Mouse (Mus musculus) cerebellum, adult 2 months (tissue): ENCODE results near the gene Map3k6. TPM values are rescaled to one million over a fixed set of nuclear protein-coding genes. Genes with fewer than 3 reads are reported as not detected.

Experiments used
- DNase-seq, 2 experiments: peaks; one replicate each; pipeline ENCODE4 v3.0.0; 2021
- H3K27ac ChIP-seq: fragments of 200-500 bp; 2 replicates; pipeline ENCODE4 v1.5.1; 2012; ENCODE audit warnings: low read length, control low read depth, inconsistent platforms; ENCODE audit not compliant: insufficient read depth
- H3K27me3 ChIP-seq: fragments of 200-500 bp; 2 replicates; pipeline ENCODE4 v1.6.1; 2012; ENCODE audit warnings: inconsistent platforms, mild to moderate bottlenecking, low read length, moderate library complexity; ENCODE audit not compliant: control insufficient read depth, insufficient read depth
- H3K4me1 ChIP-seq: fragments of 200-500 bp; 2 replicates; pipeline ENCODE4 v1.6.1; 2011; ENCODE audit warnings: low read length; ENCODE audit not compliant: control insufficient read depth, insufficient read depth
- H3K4me3 ChIP-seq: fragments of 200-500 bp; replicated peaks from 2 replicates; pipeline ENCODE3; 2011; ENCODE audit warnings: mild to moderate bottlenecking, low read depth, low read length, control low read depth; ENCODE audit not compliant: insufficient read depth
- CTCF ChIP-seq: fragments of 200-500 bp; IDR thresholded peaks from 2 replicates; pipeline ENCODE4 v1.5.1; 2011; ENCODE audit warnings: low read depth, mild to moderate bottlenecking, control low read depth, low read length, moderate library complexity, borderline replicate concordance; ENCODE audit not compliant: insufficient read depth
- POLR2A ChIP-seq: fragments of 200-500 bp; IDR thresholded peaks from 2 replicates; pipeline ENCODE4 v1.6.1; 2011; ENCODE audit warnings: low read length, control low read depth, borderline replicate concordance; ENCODE audit not compliant: insufficient read depth
- whole genome bisulfite sequencing: fragments of 180-500 bp; shearing (Covaris S2); methylation state at CpG from one replicate; pipeline ENCODE4 v1.1.7; 2018; 5-methylcytosine and 5-hydroxymethylcytosine counted together
- polyA plus RNA-seq: library from polyadenylated mRNA; depleted of rRNA; stranded (reverse); fragments of >200 nt; gene quantifications from 2 replicates; pipeline ENCODE4 v1.2.3, GENCODE M21; 2012

Gene Map3k6
- polyA plus RNA-seq, 1 experiment: 4.0 TPM

DNA sequence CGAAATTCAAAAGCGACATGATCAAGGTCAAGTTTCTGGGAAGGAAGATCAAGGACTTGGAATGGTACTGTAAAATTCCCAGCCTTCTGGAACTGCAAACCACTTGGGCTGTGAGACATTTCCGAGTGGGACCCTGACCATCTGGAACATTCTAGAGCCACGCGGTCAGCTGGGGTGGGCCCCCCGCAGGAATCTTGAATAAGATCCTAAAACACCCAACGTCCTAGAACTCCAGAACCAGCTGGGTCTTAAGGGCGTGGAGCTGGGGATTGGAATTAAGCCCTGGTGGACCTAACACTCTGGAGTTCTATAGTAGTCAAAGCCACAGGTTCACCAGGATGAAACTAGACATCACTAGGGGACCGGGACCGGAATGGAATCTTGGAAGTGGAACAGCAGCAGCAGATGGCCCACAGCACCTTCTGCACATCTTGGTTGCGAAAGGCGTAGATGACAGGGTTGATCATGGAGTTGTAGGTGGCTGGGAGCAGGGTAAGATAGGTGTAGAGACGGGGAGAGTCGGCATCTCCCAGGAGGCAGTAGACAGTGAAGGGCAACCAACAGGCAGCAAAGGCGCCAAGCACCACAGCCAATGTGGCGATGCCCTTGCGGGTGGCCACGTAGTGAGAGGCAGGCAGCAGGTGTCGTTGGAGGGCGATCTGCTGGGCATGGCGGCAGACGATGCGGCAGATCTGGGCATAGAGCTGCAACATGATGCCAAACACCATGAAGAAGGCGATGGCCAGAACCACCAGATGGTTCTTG, 30.4 kb upstream of the Map3k6 start:
- DNase-seq: peak; percentile 42 to 43
- H3K27me3 ChIP-seq: no peaks in the 10 kb centered on the region
- H3K4me3 ChIP-seq: no peak overlapping the region
- H3K4me1 ChIP-seq: peaks cover 23% of the 10 kb centered on the region
- TF ChIP-seq POLR2A: no peak
- no peak for TF ChIP-seq CTCF
- H3K27ac ChIP-seq: no peak overlapping the region
- WGBS: 42% methylated on average over 24 of the region's 24 CpGs

DNA sequence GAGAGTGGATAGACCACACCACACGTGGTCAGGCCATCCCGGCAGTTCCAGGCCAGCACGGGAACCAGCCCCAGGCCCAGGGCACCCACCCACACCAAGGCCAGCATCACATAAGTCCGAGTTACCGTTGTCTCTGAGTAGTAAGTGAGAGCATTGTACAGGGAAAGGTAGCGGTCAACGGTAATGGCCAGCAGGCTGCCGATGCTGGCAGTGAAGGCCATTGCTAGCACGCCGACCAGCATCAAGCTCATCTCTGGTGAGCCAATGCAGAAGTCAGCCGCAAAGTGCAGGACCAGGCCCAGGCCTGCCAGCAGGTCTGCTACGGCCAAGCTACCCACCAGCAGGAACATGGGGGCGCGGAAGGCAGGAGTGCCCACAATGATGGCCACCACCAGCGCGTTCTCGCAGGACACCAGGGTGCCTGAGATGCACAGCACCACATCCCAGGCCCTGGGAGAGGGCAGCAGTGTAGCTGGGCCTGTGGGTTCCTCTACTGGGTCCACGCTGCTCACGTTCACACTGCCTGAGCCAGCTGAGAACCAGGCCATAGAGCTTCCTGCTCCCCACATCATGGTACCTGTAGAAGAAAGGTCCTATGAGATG, 29.7 kb upstream of the Map3k6 start:
- 73% methylated on average over 19 of the region's 19 CpGs for WGBS
- Histone ChIP-seq H3K4me1 (peaks cover 23% of the 10 kb centered on the region), H3K4me3 (no peak overlapping the region), H3K27ac (no peak overlapping the region), H3K27me3 (no peaks in the 10 kb centered on the region)
- peak in 1 of 2 experiments; percentile 27 for DNase-seq
- TF ChIP-seq CTCF (no peak), POLR2A (no peak)

DNA sequence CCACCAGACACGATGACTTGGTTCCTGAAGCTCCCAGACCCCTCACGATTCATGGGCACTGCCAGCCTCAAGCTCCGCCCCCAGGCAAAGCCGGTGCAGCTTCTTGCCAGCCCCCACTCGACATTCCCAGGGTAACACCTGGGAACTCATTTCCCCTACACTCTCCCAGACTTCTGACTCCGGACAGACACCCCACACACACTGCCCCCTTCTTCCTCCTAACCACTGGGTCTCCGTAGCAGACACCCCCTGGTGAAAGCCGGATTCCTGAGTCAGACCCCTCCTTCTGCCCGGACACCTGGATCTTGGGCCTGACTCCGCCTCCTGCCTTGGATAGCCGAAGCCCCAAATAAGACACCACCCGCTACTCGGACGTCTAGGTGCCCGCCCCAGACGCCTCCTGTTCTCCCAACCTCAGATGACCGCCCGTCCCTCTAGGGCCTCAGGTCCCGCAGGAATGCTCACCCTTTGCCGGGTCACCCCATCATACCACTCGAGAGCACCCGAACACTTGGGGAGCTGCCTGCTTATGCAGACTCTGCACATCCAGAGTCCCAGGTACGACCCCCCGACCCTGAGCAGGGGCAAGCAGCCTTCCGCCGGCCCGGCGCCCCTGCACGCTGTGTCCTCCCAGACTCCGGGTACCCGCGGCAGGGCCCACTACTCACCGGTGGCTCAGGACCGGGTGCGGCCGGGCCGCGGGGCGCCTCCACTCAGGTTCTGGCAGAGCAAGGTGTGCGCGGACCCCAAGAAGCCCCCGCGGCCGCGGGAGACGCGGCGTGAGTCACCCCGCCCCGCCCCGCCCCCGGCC, 28.7 kb upstream of the Map3k6 start, which contains the start of the genes Cd164l2 and Gpr3:
Gene Cd164l2 (plus strand): TSS at position 381 of the 811 bp plus-strand sequence.
Gene Gpr3 (minus strand): TSS at position 786 of the 811 bp plus-strand sequence.
- H3K27ac ChIP-seq: 0 out of 2 replicates have a peak within 1 kb of the TSS, but pooled peaks have one; percentile 3
- 6% methylated on average over 50 of the region's 52 CpGs for WGBS
- TF ChIP-seq POLR2A (no peak), CTCF (no peak)

DNA sequence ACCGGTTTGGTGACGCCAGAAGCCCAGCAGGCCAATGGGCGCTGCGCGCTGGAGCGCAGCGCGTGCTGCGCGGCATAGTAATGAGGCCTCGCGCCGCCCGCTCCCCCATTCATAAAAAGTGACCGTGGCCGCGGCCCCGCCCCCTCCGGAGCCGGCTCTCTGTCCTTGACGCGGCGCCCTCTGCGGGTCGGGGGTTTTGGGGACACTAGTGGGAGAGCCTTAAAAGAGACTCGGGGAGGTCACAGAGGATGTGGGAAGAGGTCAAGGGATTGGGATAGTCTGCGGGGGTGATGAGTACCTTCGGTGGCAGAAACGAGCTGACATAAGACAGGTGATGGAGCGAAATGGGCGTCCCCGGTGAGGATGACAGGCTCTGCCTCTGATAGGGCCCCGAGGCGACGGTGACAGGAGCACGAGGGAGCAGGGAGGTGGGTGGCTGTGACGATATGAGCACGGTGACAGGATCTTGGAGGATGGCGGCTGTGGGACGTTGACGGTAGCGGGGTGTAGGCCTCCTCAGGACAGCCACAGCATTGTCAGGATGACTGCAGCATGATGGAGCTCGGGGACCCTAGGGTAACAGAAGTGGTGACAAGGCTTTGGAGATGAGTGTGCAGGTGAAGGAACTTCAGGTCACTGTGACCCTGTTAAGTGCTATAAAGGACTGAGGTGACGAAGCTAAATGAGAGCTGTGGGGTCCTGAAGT, 27.9 kb upstream of the Map3k6 start:
- H3K4me3 ChIP-seq: peak overlapping the region; percentile 73
- H3K27ac ChIP-seq: 0 out of 2 replicates have a peak overlapping the region, but pooled peaks have one; percentile 3
- peak; percentile 86 to 87 for DNase-seq
- no peaks in the 10 kb centered on the region for H3K27me3 ChIP-seq
- WGBS: 2% methylated on average over 44 of the region's 44 CpGs
- H3K4me1 ChIP-seq: peaks cover 23% of the 10 kb centered on the region
- TF ChIP-seq CTCF (peak; percentile 13; the same call in 1 of the 2 replicates), POLR2A (no peak)

More for the DNA sequence above, 28.7 kb upstream of the Map3k6 start, which contains the start of the genes Cd164l2 and Gpr3:
- no peaks in the 10 kb centered on the region for H3K27me3 ChIP-seq
- H3K4me3 ChIP-seq: peak within 1 kb of the TSS; percentile 73
- peak; percentile 49 to 50 for DNase-seq
- H3K4me1 ChIP-seq: peaks cover 23% of the 10 kb centered on the region

DNA sequence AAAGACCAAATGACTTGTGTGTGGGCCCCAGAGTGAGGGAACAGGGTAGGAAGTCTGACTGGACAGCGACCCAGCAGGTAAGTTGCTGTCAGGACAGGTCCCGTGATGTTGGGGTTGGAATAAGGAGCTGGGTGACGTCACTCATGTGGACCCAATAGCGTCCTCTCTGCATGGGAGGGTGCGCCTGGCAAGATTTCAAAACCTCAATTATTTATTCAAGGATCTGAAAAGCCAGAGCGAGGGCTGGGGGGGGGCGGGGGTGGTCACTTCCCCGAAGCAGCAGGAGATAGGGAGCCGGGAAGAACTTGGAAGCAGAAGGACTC, 27.4 kb upstream of the Map3k6 start:
- 4% methylated on average over 9 of the region's 9 CpGs for WGBS
- TF ChIP-seq CTCF (no peak), POLR2A (no peak)
- Histone ChIP-seq H3K27ac (no peak overlapping the region), H3K4me1 (peaks cover 23% of the 10 kb centered on the region), H3K27me3 (no peaks in the 10 kb centered on the region), H3K4me3 (peak overlapping the region; percentile 73)
- DNase-seq: peak; percentile 61 to 72

DNA sequence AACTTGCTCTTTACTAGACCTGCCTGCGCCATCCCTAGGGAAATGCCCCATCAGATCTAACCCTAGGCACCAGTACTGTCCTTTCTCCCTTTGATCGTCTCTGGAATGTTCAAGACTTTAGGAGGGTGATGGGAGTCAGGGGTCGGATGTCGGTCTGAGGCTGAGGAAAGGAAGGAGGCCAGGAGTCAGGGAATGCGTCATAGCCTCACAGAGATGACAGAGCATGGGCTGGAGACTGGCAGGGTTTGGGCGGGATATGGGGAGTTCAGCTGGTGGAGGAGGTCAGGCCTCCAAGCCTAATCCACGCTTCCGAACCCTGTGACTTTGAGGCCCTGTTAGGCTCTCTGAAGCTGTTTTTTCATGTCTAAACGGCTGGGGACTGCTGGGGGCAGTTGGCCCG, 27.0 kb upstream of the Map3k6 start:
- TF ChIP-seq POLR2A: no peak
- TF ChIP-seq CTCF: no peak
- H3K4me1 ChIP-seq: peaks cover 23% of the 10 kb centered on the region
- 55% methylated on average over 10 of the region's 10 CpGs for WGBS
- no peaks in the 10 kb centered on the region for H3K27me3 ChIP-seq
- no peak overlapping the region for H3K4me3 ChIP-seq
- no peak for DNase-seq
- no peak overlapping the region for H3K27ac ChIP-seq

DNA sequence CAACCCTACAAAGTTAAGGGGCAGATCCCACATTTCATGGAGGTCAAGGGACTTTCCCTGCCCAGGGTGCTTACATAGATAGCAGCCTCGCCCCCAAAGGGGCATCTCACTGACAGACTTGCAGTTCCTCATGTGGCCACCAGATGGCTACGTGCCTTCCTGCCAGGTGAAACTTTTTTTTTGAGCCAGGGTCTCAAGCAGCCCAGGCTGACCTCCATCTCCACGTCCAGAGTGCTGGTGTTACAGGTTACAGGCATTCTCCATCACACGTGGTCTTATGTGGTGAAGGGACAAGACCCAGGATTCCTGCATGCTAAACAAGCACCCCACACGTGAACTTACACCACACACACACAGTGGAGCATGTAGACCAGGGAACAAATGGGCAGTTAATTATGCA, 23.0 kb upstream of the Map3k6 start:
- TF ChIP-seq POLR2A (no peak), CTCF (peak; percentile 92)
- H3K4me3 ChIP-seq: no peak overlapping the region
- peaks cover 9% of the 10 kb centered on the region for H3K4me1 ChIP-seq
- DNase-seq: peak; percentile 52 to 70
- no peaks in the 10 kb centered on the region for H3K27me3 ChIP-seq
- 10% methylated on average over 5 of the region's 5 CpGs for WGBS
- no peak overlapping the region for H3K27ac ChIP-seq
